Mouse (Mus musculus): ENCODE results near the gene Vmn2r16. TPM values are rescaled to one million over a fixed set of nuclear protein-coding genes. Genes with fewer than 3 reads are reported as not detected.

Vmn2r16 gene
- total RNA-seq (2017), result not detected in 2 replicates

DNA sequence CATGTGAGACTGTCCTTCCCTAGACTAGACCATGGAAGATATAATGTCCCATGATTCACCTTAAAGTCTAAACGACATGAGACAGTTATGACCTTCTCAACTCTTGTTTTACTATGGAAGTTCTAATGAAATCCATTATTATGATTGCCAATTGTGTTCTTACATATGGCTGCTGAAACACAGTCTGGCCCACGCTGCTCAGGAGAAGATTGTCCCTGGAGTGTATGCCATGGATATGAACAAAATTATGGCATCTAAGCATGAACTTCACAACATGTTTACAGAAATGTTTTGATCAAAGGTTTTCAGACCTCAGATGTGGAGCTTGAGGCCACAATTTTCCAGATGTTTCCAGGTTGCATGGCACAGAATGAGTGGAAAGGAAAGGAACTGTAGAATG is at the start of gene Vmn2r16:
Gene Vmn2r16, plus strand, starts transcription at position 301 of the 400 bp plus-strand sequence.
- no peak for ATAC-seq (replicated peaks in 1 of 2; ENCODE audit: insufficient read depth in 1 of 2, low FRiP score in 2 of 2, low TSS enrichment in 1 of 2, low read depth in 1 of 2, poor library complexity in 2 of 2, severe bottlenecking in 2 of 2)

DNA sequence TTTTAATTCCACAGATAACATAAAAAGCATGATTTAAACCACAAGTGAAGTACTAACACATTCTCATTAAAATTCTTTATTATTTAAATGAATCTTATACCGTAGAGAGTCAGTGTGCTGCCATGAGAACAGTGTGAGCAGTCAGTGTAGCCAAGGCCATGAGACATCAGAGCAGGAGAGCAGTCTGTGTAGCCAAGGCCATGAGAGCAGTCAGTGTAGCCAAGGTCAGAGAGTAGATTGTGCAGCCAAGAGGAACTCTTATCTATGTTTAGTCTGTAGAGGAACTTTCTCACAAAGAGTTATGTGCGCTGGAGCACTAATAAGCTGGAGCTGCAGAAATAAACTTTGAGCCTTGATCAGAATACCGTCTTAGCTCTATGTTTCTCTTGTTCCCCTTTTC is 35.3 kb upstream of the Vmn2r16 start:
- no peak for ATAC-seq (replicated peaks in 1 of 2; ENCODE audit: insufficient read depth in 1 of 2, low FRiP score in 2 of 2, low TSS enrichment in 1 of 2, low read depth in 1 of 2, poor library complexity in 2 of 2, severe bottlenecking in 2 of 2)

DNA sequence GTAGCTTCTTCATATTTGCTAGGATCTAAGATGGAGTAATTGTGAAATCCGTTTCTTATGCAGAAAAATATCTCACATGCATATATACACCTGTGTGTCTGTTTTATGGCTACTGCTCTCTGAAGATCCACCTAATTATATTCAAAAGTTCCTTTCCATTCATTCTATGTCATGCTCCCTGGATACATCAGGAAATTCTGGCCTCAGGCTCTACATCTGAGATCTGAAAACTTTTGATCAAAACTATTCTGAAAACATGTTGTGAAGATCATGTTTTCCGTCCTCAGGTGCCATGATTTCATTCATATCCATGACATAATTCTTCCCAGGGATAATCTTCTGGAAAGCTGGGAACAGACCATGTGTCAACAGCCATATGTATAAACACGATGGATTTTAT is 32.4 kb upstream of the Vmn2r16 start, which contains the start of gene Vmn2r15:
Gene Vmn2r15, minus strand, starts transcription at position 101 of the 400 bp plus-strand sequence.
- ATAC-seq (replicated peaks in 1 of 2; ENCODE audit: insufficient read depth in 1 of 2, low FRiP score in 2 of 2, low TSS enrichment in 1 of 2, low read depth in 1 of 2, poor library complexity in 2 of 2, severe bottlenecking in 2 of 2), result no peak

DNA sequence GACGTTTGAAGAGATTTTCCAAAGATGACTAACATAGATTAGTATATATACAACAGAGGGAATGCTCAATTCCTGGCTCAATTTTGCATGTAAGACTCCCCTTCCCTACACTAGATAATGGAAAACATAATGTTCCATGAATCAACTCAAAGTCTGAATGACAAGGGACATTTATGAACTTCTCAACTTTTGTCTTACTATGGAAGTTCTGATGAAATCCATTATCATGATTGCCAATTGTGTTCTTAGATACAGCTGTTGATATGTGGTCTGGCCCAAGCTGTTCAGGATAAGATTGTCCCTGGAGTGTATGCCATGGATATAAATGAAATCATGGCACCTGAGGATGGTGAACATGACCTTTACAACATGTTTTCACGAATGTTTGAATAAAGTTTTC is 89.4 kb downstream of the Vmn2r16 start, which contains the start of gene Vmn2r17:
Gene Vmn2r17, plus strand, starts transcription at position 301 of the 400 bp plus-strand sequence.
- ATAC-seq (replicated peaks in 1 of 2; ENCODE audit: insufficient read depth in 1 of 2, low FRiP score in 2 of 2, low TSS enrichment in 1 of 2, low read depth in 1 of 2, poor library complexity in 2 of 2, severe bottlenecking in 2 of 2), result no peak

Other genes with a start within 250 kb of the Vmn2r16 start
- gene Vmn2r12, start 232.2 kb upstream of the Vmn2r16 start, total RNA-seq (2017), result not detected in 2 replicates
- not detected in 2 replicates for gene Vmn2r13, start 138.0 kb upstream of the Vmn2r16 start, total RNA-seq (2017)
- gene Vmn2r14, start 105.5 kb upstream of the Vmn2r16 start, total RNA-seq (2017), result not detected in 2 replicates
- gene Vmn2r15, start 32.5 kb upstream of the Vmn2r16 start, total RNA-seq (2017), result not detected in 2 replicates
- gene Vmn2r17, start 89.5 kb downstream of the Vmn2r16 start, total RNA-seq (2017), result not detected in 2 replicates
- gene Crlf2, start 228.8 kb downstream of the Vmn2r16 start, total RNA-seq (2017), result 31.9 and 43.6 TPM in 2 replicates